Mouse (Mus musculus) urinary bladder, postnatal 14 days (tissue): ENCODE measurements around the gene Eif2ak3.
A peak's percentile ranks its signal among the peaks of the same experiment; 100 is the strongest.

Experiments used
- DNase-seq: peaks from one replicate; pipeline ENCODE4 v3.0.0; 2021; ENCODE audit warnings: low spot score

Eif2ak3 gene

GRCm38 (mm10) chr6:70903689-70904088 is 59.4 kb downstream of the Eif2ak3 start:
- DNase-seq: no peak

- DNase-seq: no peak
These were observed 65.3 kb downstream of the Eif2ak3 start for GRCm38 (mm10) chr6:70909572-70909971.

DNA sequence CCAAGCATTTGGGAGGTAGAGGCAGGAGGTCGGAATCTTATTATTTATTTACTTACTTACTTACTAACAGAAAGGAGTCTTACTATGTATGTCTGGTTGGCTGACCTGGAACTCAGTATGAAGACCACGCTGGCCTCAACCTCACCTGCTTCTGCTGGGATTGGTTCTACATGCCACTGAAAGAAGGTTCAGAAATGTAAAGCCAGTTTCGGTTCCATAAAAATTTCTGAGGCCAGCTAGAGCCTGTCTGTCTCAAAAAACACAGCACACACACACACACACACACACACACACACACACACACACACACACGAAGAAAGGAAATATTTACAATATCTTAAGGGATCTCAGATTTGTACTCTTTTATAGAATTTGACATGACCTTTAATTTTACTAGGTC is 66.0 kb downstream of the Eif2ak3 start:
- DNase-seq: no peak

DNA sequence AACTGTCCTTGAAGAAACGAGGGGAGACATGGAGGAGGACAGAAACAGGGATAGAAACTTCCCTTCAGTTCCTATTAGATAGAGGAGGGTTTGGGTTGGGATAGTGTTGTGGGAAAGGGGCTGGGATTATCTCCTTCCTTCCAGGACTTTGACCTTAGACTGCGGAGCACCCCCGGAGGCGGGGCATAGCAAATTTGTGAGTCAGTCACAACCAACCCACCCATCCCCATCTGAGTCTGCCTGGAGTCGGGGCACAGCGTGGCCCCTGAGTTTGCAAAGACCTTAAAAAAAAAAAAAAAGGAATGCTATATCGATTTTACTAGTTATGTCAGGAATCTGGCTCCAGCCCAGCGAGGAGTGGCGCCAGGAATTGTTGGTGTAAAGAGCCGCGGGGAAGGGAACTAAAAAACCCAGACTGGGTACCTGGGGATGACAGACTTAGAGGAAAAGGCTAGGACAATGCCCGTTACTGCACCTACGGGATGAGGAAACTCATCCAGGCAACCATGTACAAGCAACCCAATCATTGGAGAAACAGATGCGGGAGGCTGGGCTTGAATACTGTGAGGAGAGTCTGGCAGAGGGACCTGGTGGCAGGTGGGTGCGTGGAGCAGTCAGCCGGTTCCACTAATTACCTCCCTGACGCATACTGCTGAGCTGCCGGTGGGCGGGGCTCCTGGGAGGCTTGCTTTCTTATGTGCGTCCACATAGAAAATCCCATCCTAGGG is 67.5 kb downstream of the Eif2ak3 start:
- no peak for DNase-seq

GRCm38 (mm10) chr6:70912396-70912765 is 68.1 kb downstream of the Eif2ak3 start:
- DNase-seq: no peak

DNA sequence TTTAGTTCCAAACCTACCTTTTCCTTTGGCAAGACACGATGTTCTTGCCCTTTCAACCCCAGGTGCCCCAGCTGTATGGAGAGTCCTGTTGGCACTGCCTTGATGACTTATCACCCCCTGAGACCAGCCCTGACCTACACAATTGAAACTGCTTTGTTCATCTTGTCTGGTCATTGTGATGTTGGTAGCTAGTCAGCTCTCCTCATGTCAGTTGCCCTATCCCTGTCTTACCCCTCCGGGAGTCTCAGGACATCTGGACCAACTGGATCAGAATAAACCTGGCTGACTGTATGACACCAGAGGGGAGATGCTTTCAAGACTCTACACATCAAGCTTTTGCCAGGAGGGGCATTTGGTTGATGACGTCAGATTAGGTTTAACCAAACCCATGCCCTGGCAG is 74.5 kb downstream of the Eif2ak3 start, which contains the start of gene Tex37:
TSS of gene Tex37 (minus strand) at position 101 of the 400 bp plus-strand sequence.
- DNase-seq: no peak

GRCm38 (mm10) chr6:70921274-70922074 is 77.2 kb downstream of the Eif2ak3 start:
- no peak for DNase-seq

- DNase-seq: no peak
These were observed 87.5 kb downstream of the Eif2ak3 start for GRCm38 (mm10) chr6:70931801-70932200.

DNA sequence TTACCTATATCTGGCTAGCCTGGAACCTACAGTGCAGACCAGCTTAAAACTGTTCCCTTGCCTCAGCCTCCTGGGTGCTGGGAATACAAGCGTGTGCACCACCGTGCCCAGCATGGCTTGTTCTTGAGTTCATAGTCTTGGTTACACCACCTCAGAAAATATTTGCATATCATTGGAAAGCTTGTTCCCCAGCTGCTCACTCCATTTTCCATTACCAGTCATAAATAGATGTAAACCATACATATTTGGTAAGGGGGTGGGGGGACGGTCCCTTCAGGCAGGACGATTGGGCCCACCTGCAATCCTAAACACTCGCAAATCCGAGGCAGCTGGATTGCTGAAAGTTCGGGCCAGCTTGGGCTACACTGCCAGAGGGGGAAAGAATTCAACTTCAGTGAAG is 109.0 kb downstream of the Eif2ak3 start:
- DNase-seq: no peak

DNA sequence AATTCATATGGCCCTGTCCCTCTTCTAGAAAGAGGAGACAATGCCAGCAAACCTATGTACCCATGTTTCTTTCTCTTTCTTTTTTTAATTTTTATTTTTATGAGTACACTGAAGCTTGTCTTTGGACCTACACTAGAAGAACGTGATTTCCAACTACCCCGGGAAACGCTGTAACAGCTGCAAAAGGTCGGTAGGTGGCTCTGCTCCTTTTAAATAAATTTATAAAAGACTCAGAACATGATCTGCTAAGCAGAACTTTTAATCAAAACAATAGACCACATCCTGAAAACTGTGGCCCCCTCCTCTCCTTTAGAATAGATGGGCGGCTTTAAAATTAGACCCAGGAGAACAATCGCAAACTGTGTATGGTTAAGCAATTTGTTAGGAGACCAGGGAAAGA is 109.7 kb downstream of the Eif2ak3 start:
- DNase-seq: peak; percentile 10
